Mouse (Mus musculus) heart, embryonic 13.5 days (tissue): Measurements from ENCODE around the gene Nlgn1. TPM values are rescaled to one million over a fixed set of nuclear protein-coding genes. Genes with fewer than 3 reads are reported as not detected.

Source experiments
- ATAC-seq: fragments of 200-750 bp; cut with Nextera tagmentation; 2 replicates; pipeline ENCODE4 v1.8.0; 2017; ENCODE audit warnings: moderate TSS enrichment; ENCODE audit not compliant: insufficient number of reproducible peaks, low FRiP score, low TSS enrichment; ENCODE audit errors: extremely low read depth
- H3K27ac ChIP-seq: fragments of 300-500 bp; sonication (generic); replicated peaks from 2 replicates; pipeline ENCODE4 v1.5.1; 2015; ENCODE audit warnings: moderate library complexity, mild to moderate bottlenecking, inconsistent platforms
- H3K27me3 ChIP-seq: fragments of 300-500 bp; sonication (generic); replicated peaks from 2 replicates; pipeline ENCODE4 v1.6.1; 2015; ENCODE audit warnings: mild to moderate bottlenecking, inconsistent platforms
- H3K36me3 ChIP-seq: fragments of 300-500 bp; sonication (generic); 2 replicates; pipeline ENCODE4 v1.6.1; 2015; ENCODE audit warnings: mild to moderate bottlenecking, inconsistent platforms
- H3K4me1 ChIP-seq: fragments of 300-500 bp; sonication (generic); 2 replicates; pipeline ENCODE4 v1.6.1; 2015; ENCODE audit warnings: inconsistent platforms
- H3K4me2 ChIP-seq: fragments of 300-500 bp; sonication (generic); 2 replicates; pipeline ENCODE4 v1.6.1; 2015; ENCODE audit warnings: inconsistent platforms, mild to moderate bottlenecking, moderate library complexity
- H3K4me3 ChIP-seq: fragments of 300-500 bp; sonication (generic); 2 replicates; pipeline ENCODE4 v1.5.1; 2015; ENCODE audit warnings: moderate library complexity, mild to moderate bottlenecking, inconsistent platforms
- H3K9ac ChIP-seq: fragments of 300-500 bp; sonication (generic); 2 replicates; pipeline ENCODE4 v1.6.1; 2015; ENCODE audit warnings: inconsistent platforms, mild to moderate bottlenecking, moderate library complexity
- H3K9me3 ChIP-seq: fragments of 300-500 bp; sonication (generic); 2 replicates; pipeline ENCODE4 v1.6.1; 2016; ENCODE audit warnings: inconsistent platforms
- WGBS: fragments of 180-500 bp; shearing (Covaris S2); methylation state at CpG from one replicate; pipeline ENCODE4 v1.1.7; 2015; ENCODE audit warnings: mixed read lengths; 5-methylcytosine and 5-hydroxymethylcytosine counted together
- polyA plus RNA-seq: library from polyadenylated mRNA; unstranded; fragments of >200 nt; fragmentation: Nextera tagmentation; extraction: Ambion mirVana; gene quantifications from 2 replicates; pipeline ENCODE4 v1.2.1, GENCODE M21; 2015

Nlgn1 gene
- polyA plus RNA-seq, 1 experiment from 2014 or later = 0.23 TPM

- Histone ChIP-seq H3K27ac (no peak overlapping the region), H3K4me3 (no peak overlapping the region), H3K4me1 (no peaks in the 10 kb centered on the region), H3K9ac (no peak overlapping the region), H3K4me2 (no peak overlapping the region), H3K27me3 (no peaks in the 10 kb centered on the region), H3K9me3 (no peaks in the 10 kb centered on the region), H3K36me3 (no peaks in the 10 kb centered on the region)
- WGBS = 74% methylated on average over 3 of the region's 3 CpGs
- ATAC-seq = no peak
Observed at GRCm38 (mm10) chr3:26141590-26141989, 190.7 kb downstream of the Nlgn1 start.

- no peak for ATAC-seq
- H3K9ac ChIP-seq = no peak overlapping the region
- no peak overlapping the region for H3K27ac ChIP-seq
- H3K9me3 ChIP-seq = no peaks in the 10 kb centered on the region
- WGBS = 44% methylated on average over 9 of the region's 9 CpGs
- no peak overlapping the region for H3K4me3 ChIP-seq
- H3K4me2 ChIP-seq = no peak overlapping the region
- no peaks in the 10 kb centered on the region for H3K4me1 ChIP-seq
- H3K27me3 ChIP-seq = no peaks in the 10 kb centered on the region
- H3K36me3 ChIP-seq = no peaks in the 10 kb centered on the region
Observed at GRCm38 (mm10) chr3:26134839-26135651, 197.2 kb downstream of the Nlgn1 start.

- H3K27ac ChIP-seq = no peak overlapping the region
- H3K4me1 ChIP-seq = no peaks in the 10 kb centered on the region
- no peaks in the 10 kb centered on the region for H3K27me3 ChIP-seq
- no peak overlapping the region for H3K4me3 ChIP-seq
- no peak overlapping the region for H3K9ac ChIP-seq
- no peaks in the 10 kb centered on the region for H3K36me3 ChIP-seq
- no peak overlapping the region for H3K4me2 ChIP-seq
- no peak for ATAC-seq
- 66% methylated on average over 2 of the region's 2 CpGs for WGBS
- no peaks in the 10 kb centered on the region for H3K9me3 ChIP-seq
Observed at GRCm38 (mm10) chr3:26130919-26131318, 201.3 kb downstream of the Nlgn1 start.

GRCm38 (mm10) chr3:26129455-26129854 is 202.8 kb downstream of the Nlgn1 start:
- WGBS = 73% methylated on average over 6 of the region's 6 CpGs
- H3K36me3 ChIP-seq = no peaks in the 10 kb centered on the region
- no peaks in the 10 kb centered on the region for H3K27me3 ChIP-seq
- no peaks in the 10 kb centered on the region for H3K9me3 ChIP-seq
- no peak overlapping the region for H3K4me2 ChIP-seq
- no peak overlapping the region for H3K9ac ChIP-seq
- no peak overlapping the region for H3K27ac ChIP-seq
- H3K4me1 ChIP-seq = no peaks in the 10 kb centered on the region
- ATAC-seq = no peak
- no peak overlapping the region for H3K4me3 ChIP-seq

GRCm38 (mm10) chr3:26117071-26117470 is 215.2 kb downstream of the Nlgn1 start:
- ATAC-seq = no peak
- WGBS = 69% methylated on average over 1 of the region's 1 CpGs
- H3K4me1 ChIP-seq = no peaks in the 10 kb centered on the region

GRCm38 (mm10) chr3:26106361-26106760 is 225.9 kb downstream of the Nlgn1 start:
- no peak overlapping the region for H3K27ac ChIP-seq
- no peak overlapping the region for H3K4me2 ChIP-seq
- H3K36me3 ChIP-seq = no peaks in the 10 kb centered on the region
- no peak for ATAC-seq
- H3K4me1 ChIP-seq = no peaks in the 10 kb centered on the region
- H3K4me3 ChIP-seq = no peak overlapping the region
- no peaks in the 10 kb centered on the region for H3K27me3 ChIP-seq
- WGBS = 84% methylated on average over 7 of the region's 7 CpGs
- H3K9me3 ChIP-seq = no peaks in the 10 kb centered on the region
- no peak overlapping the region for H3K9ac ChIP-seq

More at GRCm38 (mm10) chr3:26117071-26117470, 215.2 kb downstream of the Nlgn1 start:
- H3K9me3 ChIP-seq = no peaks in the 10 kb centered on the region
- no peak overlapping the region for H3K4me2 ChIP-seq
- no peak overlapping the region for H3K9ac ChIP-seq
- H3K27me3 ChIP-seq = no peaks in the 10 kb centered on the region
- no peak overlapping the region for H3K4me3 ChIP-seq
- H3K36me3 ChIP-seq = no peaks in the 10 kb centered on the region
- H3K27ac ChIP-seq = no peak overlapping the region

GRCm38 (mm10) chr3:26105528-26105927 is 226.7 kb downstream of the Nlgn1 start:
- Histone ChIP-seq H3K27ac (no peak overlapping the region), H3K4me1 (no peaks in the 10 kb centered on the region), H3K27me3 (no peaks in the 10 kb centered on the region), H3K4me3 (no peak overlapping the region), H3K36me3 (no peaks in the 10 kb centered on the region), H3K9me3 (no peaks in the 10 kb centered on the region), H3K9ac (no peak overlapping the region), H3K4me2 (no peak overlapping the region)
- WGBS = 65% methylated on average over 3 of the region's 3 CpGs
- no peak for ATAC-seq

- no peaks in the 10 kb centered on the region for H3K9me3 ChIP-seq
- H3K4me1 ChIP-seq = no peaks in the 10 kb centered on the region
- H3K4me3 ChIP-seq = no peak overlapping the region
- no peak overlapping the region for H3K9ac ChIP-seq
- WGBS = 74% methylated on average over 1 of the region's 1 CpGs
- H3K27ac ChIP-seq = no peak overlapping the region
- H3K27me3 ChIP-seq = no peaks in the 10 kb centered on the region
- H3K4me2 ChIP-seq = no peak overlapping the region
- ATAC-seq = no peak
- H3K36me3 ChIP-seq = no peaks in the 10 kb centered on the region
Observed at GRCm38 (mm10) chr3:26102271-26102670, 230.0 kb downstream of the Nlgn1 start.

GRCm38 (mm10) chr3:26095551-26095950 is 236.7 kb downstream of the Nlgn1 start:
- ATAC-seq = no peak
- H3K9ac ChIP-seq = no peak overlapping the region

GRCm38 (mm10) chr3:26069366-26069765 is 262.9 kb downstream of the Nlgn1 start:
- Histone ChIP-seq H3K36me3 (no peaks in the 10 kb centered on the region), H3K4me2 (no peak overlapping the region)

More at GRCm38 (mm10) chr3:26095551-26095950, 236.7 kb downstream of the Nlgn1 start:
- Histone ChIP-seq H3K4me2 (no peak overlapping the region), H3K36me3 (no peaks in the 10 kb centered on the region), H3K4me3 (no peak overlapping the region), H3K4me1 (no peaks in the 10 kb centered on the region), H3K9me3 (no peaks in the 10 kb centered on the region), H3K27ac (no peak overlapping the region), H3K27me3 (no peaks in the 10 kb centered on the region)

GRCm38 (mm10) chr3:26050769-26051168 is 281.5 kb downstream of the Nlgn1 start:
- no peak overlapping the region for H3K4me3 ChIP-seq
- H3K36me3 ChIP-seq = no peaks in the 10 kb centered on the region
- no peaks in the 10 kb centered on the region for H3K4me1 ChIP-seq
- 57% methylated on average over 4 of the region's 4 CpGs for WGBS
- no peak overlapping the region for H3K27ac ChIP-seq
- no peaks in the 10 kb centered on the region for H3K9me3 ChIP-seq
- no peaks in the 10 kb centered on the region for H3K27me3 ChIP-seq
- no peak overlapping the region for H3K4me2 ChIP-seq
- no peak overlapping the region for H3K9ac ChIP-seq
- no peak for ATAC-seq

More at GRCm38 (mm10) chr3:26069366-26069765, 262.9 kb downstream of the Nlgn1 start:
- Histone ChIP-seq H3K9me3 (no peaks in the 10 kb centered on the region), H3K4me3 (no peak overlapping the region), H3K4me1 (no peaks in the 10 kb centered on the region), H3K27ac (no peak overlapping the region), H3K27me3 (no peaks in the 10 kb centered on the region), H3K9ac (no peak overlapping the region)
- no peak for ATAC-seq

- Histone ChIP-seq H3K4me2 (no peak overlapping the region), H3K9ac (no peak overlapping the region), H3K36me3 (no peaks in the 10 kb centered on the region), H3K27ac (no peak overlapping the region), H3K4me3 (no peak overlapping the region), H3K27me3 (no peaks in the 10 kb centered on the region), H3K4me1 (no peaks in the 10 kb centered on the region), H3K9me3 (no peaks in the 10 kb centered on the region)
- 69% methylated on average over 2 of the region's 2 CpGs for WGBS
- no peak for ATAC-seq
Observed at GRCm38 (mm10) chr3:26042966-26043365, 289.3 kb downstream of the Nlgn1 start.
